10 mouse cellular contexts compared by ENCODE assay signal in the genomic region with DNA sequence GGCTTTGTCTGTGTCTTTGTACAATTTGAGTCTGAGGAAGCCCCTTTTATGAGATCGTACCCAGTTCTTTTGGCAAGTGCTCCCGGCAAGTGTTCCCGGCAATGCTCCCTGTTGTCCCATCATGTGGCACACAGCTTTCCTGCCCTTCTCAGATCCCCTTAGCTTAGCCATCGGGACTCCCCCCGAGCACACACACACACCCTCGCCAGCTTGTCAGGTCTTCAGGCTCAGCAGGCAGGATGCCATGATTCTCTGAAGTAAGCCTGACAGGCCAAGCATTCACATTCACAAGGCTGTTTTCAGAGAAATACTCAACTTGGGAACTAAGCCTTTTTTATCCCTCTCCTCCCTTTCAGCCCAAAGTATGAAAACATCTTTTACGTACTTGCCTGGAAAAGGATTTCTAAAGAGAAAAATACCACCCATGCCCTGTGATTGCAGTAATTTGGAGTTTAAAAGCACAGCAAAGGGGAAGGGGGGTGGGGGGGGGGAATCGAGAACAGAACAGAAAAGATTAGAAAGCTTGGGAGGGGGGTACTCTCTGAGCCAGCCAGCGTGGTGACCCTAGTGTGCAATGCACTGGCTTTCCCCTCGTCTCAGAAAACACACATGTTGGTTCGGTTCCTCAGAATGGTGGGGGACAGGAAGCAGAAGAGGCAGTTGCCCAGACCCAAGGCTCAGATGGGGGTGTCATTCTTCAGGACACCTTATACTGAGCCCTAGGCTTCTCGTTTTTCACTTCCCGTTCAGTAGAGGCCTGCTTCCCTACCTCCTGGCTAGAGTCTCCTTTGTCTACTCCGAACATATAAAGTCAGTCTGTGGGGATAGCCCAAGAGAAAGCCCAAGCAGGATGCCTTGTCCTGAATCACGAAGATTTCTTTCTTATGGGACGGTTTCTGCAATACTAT. TPM values are rescaled to one million over a fixed set of nuclear protein-coding genes. Genes with fewer than 3 reads are reported as not detected.
DNase-seq lines count a peak whose midpoint lies in the region; ATAC-seq and TF ChIP-seq lines count a peak whose summit lies in the region.
"Had no signal": no experiment of that assay in that cellular context is flagged by ENCODE, and none has a peak within 500 bp of the region (broad histone marks: within the 10 kb centered on the region; RNA-seq: fewer than 3 reads in every experiment).

No protein-coding gene starts in this region.

- TF ChIP-seq CTCF in forebrain, postnatal 0 days (IDR thresholded peaks at IDR 0.05; ENCODE audit: low read depth), result no peak

- H3K4me3 ChIP-seq in midbrain, embryonic 12.5 days, result no peak overlapping the region
- no peak overlapping the region for H3K4me3 ChIP-seq in midbrain, embryonic 11.5 days (ENCODE audit: low read depth, low read length)
- H3K4me3 ChIP-seq in embryonic facial prominence, embryonic 10.5 days, result no peak overlapping the region
- no peak overlapping the region for H3K4me3 ChIP-seq in forebrain, postnatal 0 days (ENCODE audit: low read depth, low read length)
- H3K4me3 ChIP-seq: megakaryocyte, embryonic 14.5 days had no signal

- WGBS in midbrain, embryonic 12.5 days, result 42% methylated on average over 16 of the region's 16 CpGs
- WGBS in midbrain, embryonic 11.5 days, result 50% methylated on average over 16 of the region's 16 CpGs
- WGBS in embryonic facial prominence, embryonic 10.5 days, result 56% methylated on average over 16 of the region's 16 CpGs
- WGBS in forebrain, postnatal 0 days, result 23% methylated on average over 16 of the region's 16 CpGs

- no peak overlapping the region for H3K27ac ChIP-seq in midbrain, embryonic 12.5 days (replicated peaks)
- H3K27ac ChIP-seq in midbrain, embryonic 11.5 days (ENCODE audit: low read depth, low read length), result no peak overlapping the region
- peak overlapping the region; percentile 59; the same call in 1 of the 2 replicates for H3K27ac ChIP-seq in embryonic facial prominence, embryonic 10.5 days (replicated peaks)
- no peak overlapping the region for H3K27ac ChIP-seq in forebrain, postnatal 0 days (ENCODE audit: low read depth, low read length)

- H3K9ac ChIP-seq in midbrain, embryonic 12.5 days (replicated peaks), result no peak overlapping the region
- H3K9ac ChIP-seq in midbrain, embryonic 11.5 days (ENCODE audit: low read length), result no peak overlapping the region
- no peak overlapping the region for H3K9ac ChIP-seq in forebrain, postnatal 0 days

- H3K9me3 ChIP-seq in midbrain, embryonic 12.5 days, result no peaks in the 10 kb centered on the region
- no peaks in the 10 kb centered on the region for H3K9me3 ChIP-seq in midbrain, embryonic 11.5 days (ENCODE audit: control insufficient read depth, low read length)
- no peaks in the 10 kb centered on the region for H3K9me3 ChIP-seq in embryonic facial prominence, embryonic 10.5 days
- H3K9me3 ChIP-seq in forebrain, postnatal 0 days (ENCODE audit: low read length), result no peaks in the 10 kb centered on the region
- H3K9me3 ChIP-seq: megakaryocyte, embryonic 14.5 days had no signal

- ATAC-seq in midbrain, embryonic 12.5 days (ENCODE audit: low FRiP score, low read depth), result peak; percentile 45; the same call in 1 of the 2 replicates
- no peak for ATAC-seq in midbrain, embryonic 11.5 days (ENCODE audit: low FRiP score)
- ATAC-seq in forebrain, postnatal 0 days, result peak; percentile 80
- no peak for ATAC-seq in CD4-positive, CD25-positive, alpha-beta regulatory T cell, adult 4 months

- H3K36me3 ChIP-seq in midbrain, embryonic 12.5 days, result no peaks in the 10 kb centered on the region
- no peaks in the 10 kb centered on the region for H3K36me3 ChIP-seq in midbrain, embryonic 11.5 days (ENCODE audit: control insufficient read depth, insufficient read depth, low read length)
- no peaks in the 10 kb centered on the region for H3K36me3 ChIP-seq in embryonic facial prominence, embryonic 10.5 days (replicated peaks)
- H3K36me3 ChIP-seq in forebrain, postnatal 0 days (ENCODE audit: insufficient read depth), result no peaks in the 10 kb centered on the region

- DNase-seq in midbrain, embryonic 11.5 days (ENCODE audit: low spot score, missing footprints), result no peak
- DNase-seq in embryonic facial prominence, embryonic 10.5 days (ENCODE audit: low spot score), result no peak
- DNase-seq in forebrain, postnatal 0 days, result peak; percentile 73
- DNase-seq in monocyte, adult 2 months (ENCODE audit: low read depth in 1 of 2, low spot score in 2 of 2), result peak; percentile 34 to 36
- no peak for DNase-seq in heart, adult 9 months (ENCODE audit: low spot score in 2 of 2)
- DNase-seq: kidney, adult 11 months; thymus, postnatal 25 days had no signal

- H3K4me2 ChIP-seq in midbrain, embryonic 12.5 days (replicated peaks), result no peak overlapping the region
- no peak overlapping the region for H3K4me2 ChIP-seq in midbrain, embryonic 11.5 days
- H3K4me2 ChIP-seq in forebrain, postnatal 0 days (ENCODE audit: low read depth), result peak overlapping the region; percentile 16

- peaks cover 79% of the 10 kb centered on the region for H3K27me3 ChIP-seq in midbrain, embryonic 12.5 days
- H3K27me3 ChIP-seq in midbrain, embryonic 11.5 days (ENCODE audit: control insufficient read depth, insufficient read depth, low read length), result peaks cover 14% of the 10 kb centered on the region
- H3K27me3 ChIP-seq in embryonic facial prominence, embryonic 10.5 days (replicated peaks; ENCODE audit: low read depth, poor library complexity, severe bottlenecking), result peaks cover 63% of the 10 kb centered on the region
- peaks cover 6% of the 10 kb centered on the region; the same call in 1 of the 2 replicates for H3K27me3 ChIP-seq in forebrain, postnatal 0 days (ENCODE audit: insufficient read depth, low read length)

- peaks cover 46% of the 10 kb centered on the region for H3K4me1 ChIP-seq in midbrain, embryonic 12.5 days
- H3K4me1 ChIP-seq in midbrain, embryonic 11.5 days (ENCODE audit: control insufficient read depth, insufficient read depth, low read length), result peaks cover 16% of the 10 kb centered on the region
- H3K4me1 ChIP-seq in embryonic facial prominence, embryonic 10.5 days, result peaks cover 69% of the 10 kb centered on the region
- H3K4me1 ChIP-seq in forebrain, postnatal 0 days (ENCODE audit: insufficient read depth), result 0 out of 2 replicates have a peak, but pooled peaks cover 2% of the 10 kb centered on the region

RNA-seq across cellular contexts. Expression of gene Hes1, which starts 41.0 kb away (rescaled TPM):
- 30.5 and 37.9 TPM in 2 replicates for polyA plus RNA-seq in midbrain, embryonic 12.5 days (2016; fragmentation: Nextera tagmentation; extraction: Ambion mirVana)
- 30.4 and 33.6 TPM in 2 replicates for polyA plus RNA-seq in midbrain, embryonic 11.5 days (2014; fragmentation: Nextera tagmentation; extraction: Ambion mirVana)
- 43.3 and 47.2 TPM in 2 replicates for polyA plus RNA-seq in embryonic facial prominence, embryonic 10.5 days (2016; fragmentation: Nextera tagmentation; extraction: Ambion mirVana)
- total RNA-seq in forebrain, postnatal 0 days (2014; rRNA removed), result 6.9 and 11.2 TPM in 2 replicates
- polyA plus RNA-seq in forebrain, postnatal 0 days (2015; fragmentation: Nextera tagmentation; extraction: Ambion mirVana), result 11.2 and 13.1 TPM in 2 replicates
- under 1 TPM in 1 of 2 experiments, not detected in 1; 0.22 TPM for polyA plus RNA-seq in CD4-positive, CD25-positive, alpha-beta regulatory T cell, adult 4 months (2017; shearing (Covaris generic))

Comparison
In these comparisons a context has a peak if more than half of its experiments do, and no peak if none do; other contexts are left out.
1. ATAC-seq: peak in midbrain, embryonic 12.5 days (single experiment) and forebrain, postnatal 0 days (single experiment); none in midbrain, embryonic 11.5 days (single experiment) and CD4-positive, CD25-positive, alpha-beta regulatory T cell, adult 4 months (single experiment).
2. DNase-seq: peak in forebrain, postnatal 0 days (single experiment) and monocyte, adult 2 months (2 of 2); none in midbrain, embryonic 11.5 days (single experiment), embryonic facial prominence, embryonic 10.5 days (single experiment) and heart, adult 9 months (0 of 2).
3. RNA of gene Hes1, which starts 41.0 kb away (polyA plus RNA-seq): 43.3 to 47.2 TPM in embryonic facial prominence, embryonic 10.5 days, 30.4 to 33.6 TPM in midbrain, embryonic 11.5 days, 30.5 to 37.9 TPM in midbrain, embryonic 12.5 days and 11.2 to 13.1 TPM in forebrain, postnatal 0 days; 0.22 TPM in CD4-positive, CD25-positive, alpha-beta regulatory T cell, adult 4 months; every median in the first group is over 10 times any median in the second.